ENCODE assay signal across 9 mouse cellular contexts in genomic region chr17:26794744-26795143, GRCm38 (mm10). TPM values are rescaled to one million over a fixed set of nuclear protein-coding genes. Genes with fewer than 3 reads are reported as not detected.
DNase-seq lines count a peak whose midpoint lies in the region; ATAC-seq lines count a peak whose summit lies in the region.
"Had no signal": no experiment of that assay in that cellular context is flagged by ENCODE, and none has a peak within 500 bp of the region (broad histone marks: within the 10 kb centered on the region; RNA-seq: fewer than 3 reads in every experiment).

No protein-coding gene starts in this region.

- WGBS in heart, embryonic 11.5 days (ENCODE audit: insufficient replicate concordance) = 13% methylated on average over 3 of the region's 3 CpGs

- no peak overlapping the region for H3K27ac ChIP-seq in heart, embryonic 11.5 days (ENCODE audit: low read depth, low read length)
- H3K27ac ChIP-seq: liver, embryonic 15.5 days had no signal

- H3K4me1 ChIP-seq in heart, embryonic 11.5 days (ENCODE audit: control insufficient read depth, insufficient read depth, low read length) = peaks cover 11% of the 10 kb centered on the region
- H3K4me1 ChIP-seq: liver, embryonic 15.5 days had no signal

- peak; percentile 54 to 78 for DNase-seq in heart, adult 18-20 months
- DNase-seq in adrenal gland, postnatal 4 days (ENCODE audit: low spot score in 2 of 2) = peak; percentile 25 to 35
- DNase-seq in gastrocnemius, postnatal 10 days = peak; percentile 63
- DNase-seq in kidney, postnatal 36 days = peak; percentile 55 to 84
- peak; percentile 75 for DNase-seq in lung, postnatal 36 days
- peak; percentile 53 to 77 for DNase-seq in spleen, postnatal 4 days (ENCODE audit: low spot score in 2 of 2)

- H3K36me3 ChIP-seq in heart, embryonic 11.5 days (ENCODE audit: control insufficient read depth, insufficient read depth, low read length) = peaks cover 5% of the 10 kb centered on the region

- no peaks in the 10 kb centered on the region for H3K27me3 ChIP-seq in heart, embryonic 11.5 days (ENCODE audit: control insufficient read depth, insufficient read depth, low read length)

- no peak overlapping the region for H3K9ac ChIP-seq in heart, embryonic 11.5 days (ENCODE audit: low read depth, low read length)
- H3K9ac ChIP-seq: liver, embryonic 15.5 days had no signal

- H3K4me2 ChIP-seq in heart, embryonic 11.5 days = no peak overlapping the region
- H3K4me2 ChIP-seq: liver, embryonic 15.5 days had no signal

- no peak for ATAC-seq in heart, embryonic 11.5 days (replicated peaks; ENCODE audit: insufficient number of reproducible peaks, low FRiP score, low TSS enrichment)
- ATAC-seq in CD4-positive, CD25-positive, alpha-beta regulatory T cell, adult 4 months = peak; percentile 49

- no peaks in the 10 kb centered on the region for H3K9me3 ChIP-seq in heart, embryonic 11.5 days (replicated peaks; ENCODE audit: control insufficient read depth, low read length)
- H3K9me3 ChIP-seq: liver, embryonic 15.5 days had no signal

- H3K4me3 ChIP-seq in heart, embryonic 11.5 days (ENCODE audit: low read depth, low read length) = no peak overlapping the region
- H3K4me3 ChIP-seq: liver, embryonic 15.5 days had no signal

RNA-seq across cellular contexts. Expression of gene Bnip1, which starts 13.9 kb away (rescaled TPM):
- total RNA-seq in heart, adult 18-20 months (2021) = 10 to 100 TPM; 28.5 to 30.0 TPM
- 48.7 and 58.5 TPM in 2 replicates for polyA plus RNA-seq in heart, embryonic 11.5 days (2014; fragmentation: Nextera tagmentation; extraction: Ambion mirVana)
- polyA plus RNA-seq in CD4-positive, CD25-positive, alpha-beta regulatory T cell, adult 4 months (2017; shearing (Covaris generic)) = 10 to 100 TPM; 26.9 to 40.0 TPM
- total RNA-seq in adrenal gland, postnatal 4 days (2021) = 10 to 100 TPM; 37.8 to 38.3 TPM
- total RNA-seq in gastrocnemius, postnatal 10 days (2021) = 10 to 100 TPM; 22.8 to 26.3 TPM

RNA-seq across cellular contexts. Expression of gene Nkx2-5, which starts 50.1 kb away (rescaled TPM):
- total RNA-seq in heart, adult 18-20 months (2021) = 10 to 100 TPM; 75.6 to 79.8 TPM
- polyA plus RNA-seq in heart, embryonic 11.5 days (2014; fragmentation: Nextera tagmentation; extraction: Ambion mirVana) = 157 and 159 TPM in 2 replicates
- polyA plus RNA-seq in CD4-positive, CD25-positive, alpha-beta regulatory T cell, adult 4 months (2017; shearing (Covaris generic)) = not detected
- not detected for total RNA-seq in adrenal gland, postnatal 4 days (2021)
- total RNA-seq in gastrocnemius, postnatal 10 days (2021) = not detected

Comparison
In these comparisons a context has a peak if more than half of its experiments do, and no peak if none do; other contexts are left out.
1. RNA of gene Nkx2-5, which starts 50.1 kb away (total RNA-seq): 75.6 to 79.8 TPM in heart, adult 18-20 months; not detected in adrenal gland, postnatal 4 days and not detected in gastrocnemius, postnatal 10 days; every median in the first group is over 10 times any median in the second.
2. Peak in every context shown above with its lines, with median percentiles within 50 percentile points of each other: DNase-seq.